Mouse (Mus musculus) heart, embryonic 16.5 days (tissue): Measurements from ENCODE around the gene Fkbp2. TPM values are rescaled to one million over a fixed set of nuclear protein-coding genes. Genes with fewer than 3 reads are reported as not detected.

Experiments used
- ATAC-seq: fragments of 200-750 bp; cut with Nextera tagmentation; replicated peaks from 2 replicates; pipeline ENCODE4 v1.8.0; 2017; ENCODE audit warnings: moderate number of reproducible peaks; ENCODE audit not compliant: insufficient read depth, low FRiP score; ENCODE audit errors: extremely low read depth
- H3K27ac ChIP-seq: fragments of 300-500 bp; sonication (generic); 2 replicates; pipeline ENCODE4 v1.5.1; 2014; ENCODE audit warnings: mild to moderate bottlenecking, low read length, control low read depth, moderate library complexity
- H3K27me3 ChIP-seq: fragments of 300-500 bp; sonication (generic); 2 replicates; pipeline ENCODE4 v1.6.1; 2014; ENCODE audit warnings: low read length, mixed read lengths; ENCODE audit not compliant: control insufficient read depth, insufficient read depth
- H3K36me3 ChIP-seq: fragments of 300-500 bp; sonication (generic); 2 replicates; pipeline ENCODE4 v1.6.1; 2014; ENCODE audit not compliant: control insufficient read depth, insufficient read depth
- H3K4me1 ChIP-seq: fragments of 300-500 bp; sonication (generic); 2 replicates; pipeline ENCODE4 v1.6.1; 2014; ENCODE audit warnings: low read length, mixed read lengths; ENCODE audit not compliant: control insufficient read depth, insufficient read depth
- H3K4me2 ChIP-seq: fragments of 300-500 bp; sonication (generic); 2 replicates; pipeline ENCODE4 v1.6.1; 2014; ENCODE audit warnings: low read depth, mild to moderate bottlenecking, control low read depth, low read length
- H3K4me3 ChIP-seq: fragments of 300-500 bp; sonication (generic); 2 replicates; pipeline ENCODE4 v1.5.1; 2014; ENCODE audit warnings: mild to moderate bottlenecking, control low read depth, low read length
- H3K9ac ChIP-seq: fragments of 300-500 bp; sonication (generic); 2 replicates; pipeline ENCODE4 v1.6.1; 2014; ENCODE audit warnings: low read length, control low read depth
- H3K9me3 ChIP-seq: fragments of 300-500 bp; sonication (generic); replicated peaks from 2 replicates; pipeline ENCODE4 v1.6.1; 2016; ENCODE audit warnings: low read length; ENCODE audit not compliant: control insufficient read depth
- WGBS: fragments of 180-500 bp; shearing (Covaris S2); extraction: QIAGEN DNeasy Blood & Tissue Kit; methylation state at CpG from one replicate; pipeline ENCODE4 v1.1.7; 2014; 5-methylcytosine and 5-hydroxymethylcytosine counted together
- polyA plus RNA-seq: library from polyadenylated mRNA; unstranded; fragments of >200 nt; fragmentation: Nextera tagmentation; extraction: Ambion mirVana; gene quantifications from 2 replicates; pipeline ENCODE4 v1.2.1, GENCODE M21; 2015

Gene Fkbp2
- polyA plus RNA-seq, 1 experiment from 2014 or later, result 83.7 TPM

DNA sequence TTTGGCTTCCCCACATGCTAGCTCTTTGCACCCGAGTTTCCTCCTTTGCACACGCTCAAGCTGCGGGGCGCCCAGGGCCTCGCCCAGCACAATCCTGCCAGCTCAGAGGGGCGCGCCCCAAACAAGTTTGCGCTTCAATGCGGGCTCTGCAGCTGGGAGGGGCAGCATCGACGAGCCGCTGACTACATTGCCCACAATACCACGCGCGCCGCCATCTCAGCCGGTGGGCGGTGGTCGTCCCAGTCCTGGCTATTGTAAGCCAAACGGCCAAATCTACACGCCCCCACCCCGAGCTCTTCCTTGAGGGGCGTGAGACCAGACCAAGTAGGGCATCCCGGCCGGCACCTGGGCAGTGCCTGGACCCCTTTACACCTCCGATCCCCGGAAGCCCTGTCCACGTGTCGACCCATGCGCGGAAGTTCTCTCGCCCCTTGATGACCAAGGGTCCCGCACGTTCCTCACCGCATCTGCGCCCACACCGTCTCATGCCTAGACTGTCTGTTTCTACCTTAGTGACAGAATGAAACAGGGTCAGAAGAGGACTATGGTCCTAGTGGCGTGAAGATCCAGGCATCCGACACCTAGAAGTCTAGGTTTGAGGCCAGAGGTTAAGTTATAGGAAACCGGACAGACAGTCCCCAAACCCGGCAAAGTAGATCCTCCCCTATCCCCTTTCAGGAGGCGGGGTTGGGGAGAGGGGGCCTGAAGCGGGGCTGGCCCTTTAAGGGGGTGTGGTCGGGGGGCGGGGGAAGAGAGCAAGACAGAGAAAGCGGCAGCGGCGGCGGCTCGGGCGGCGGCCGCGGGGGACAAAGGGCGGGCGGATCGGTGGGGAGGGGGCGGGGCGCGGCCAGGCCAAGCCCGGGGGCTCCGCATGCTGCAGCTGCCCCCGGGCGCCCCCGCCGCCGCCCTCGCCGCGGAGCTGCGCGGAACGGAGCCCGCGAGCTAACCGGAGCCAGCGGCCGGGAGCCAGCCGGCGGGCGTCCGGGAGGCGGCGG is 5.8 kb downstream of the Fkbp2 start, which contains the start of gene Ppp1r14b:
Gene Ppp1r14b, plus strand, starts transcription at position 758 of the 995 bp plus-strand sequence.
- H3K4me3 ChIP-seq, result peak within 1 kb of the TSS; percentile 71
- H3K4me2 ChIP-seq, result peak within 1 kb of the TSS; percentile 91
- H3K27ac ChIP-seq, result peak within 1 kb of the TSS; percentile 89
- ATAC-seq, result peak; percentile 61
- WGBS, result under 1% methylated on average over 70 of the region's 84 CpGs
- peak within 1 kb of the TSS; percentile 81 for H3K9ac ChIP-seq
- peaks cover 16% of the 10 kb centered on the region for H3K36me3 ChIP-seq
- H3K9me3 ChIP-seq, result no peaks in the 10 kb centered on the region
- H3K27me3 ChIP-seq, result no peaks in the 10 kb centered on the region
- H3K4me1 ChIP-seq, result peaks cover 48% of the 10 kb centered on the region

GRCm38 (mm10) chr19:6973581-6974190 is 6.6 kb downstream of the Fkbp2 start:
- H3K27ac ChIP-seq, result peak overlapping the region; percentile 89
- no peaks in the 10 kb centered on the region for H3K9me3 ChIP-seq
- H3K4me1 ChIP-seq, result peaks cover 45% of the 10 kb centered on the region
- H3K4me2 ChIP-seq, result peak overlapping the region; percentile 91
- WGBS, result 33% methylated on average over 12 of the region's 12 CpGs
- peak overlapping the region; percentile 81 for H3K9ac ChIP-seq
- no peaks in the 10 kb centered on the region for H3K27me3 ChIP-seq
- peak overlapping the region; percentile 71 for H3K4me3 ChIP-seq
- ATAC-seq, result no peak
- peaks cover 16% of the 10 kb centered on the region for H3K36me3 ChIP-seq

GRCm38 (mm10) chr19:6972247-6972917 is 7.9 kb downstream of the Fkbp2 start:
- Histone ChIP-seq H3K4me3 (no peak overlapping the region), H3K9ac (no peak overlapping the region), H3K27me3 (no peaks in the 10 kb centered on the region), H3K9me3 (no peaks in the 10 kb centered on the region), H3K27ac (no peak overlapping the region), H3K36me3 (peaks cover 3% of the 10 kb centered on the region), H3K4me1 (peaks cover 42% of the 10 kb centered on the region), H3K4me2 (no peak overlapping the region)
- ATAC-seq, result no peak
- WGBS, result 82% methylated on average over 13 of the region's 13 CpGs

GRCm38 (mm10) chr19:6971644-6972043 is 8.7 kb downstream of the Fkbp2 start:
- 35% methylated on average over 6 of the region's 6 CpGs for WGBS
- H3K4me3 ChIP-seq, result no peak overlapping the region
- peaks cover 38% of the 10 kb centered on the region for H3K4me1 ChIP-seq
- no peak overlapping the region for H3K9ac ChIP-seq
- peak overlapping the region; percentile 20; the same call in 1 of the 2 replicates for H3K27ac ChIP-seq
- H3K9me3 ChIP-seq, result no peaks in the 10 kb centered on the region
- no peaks in the 10 kb centered on the region for H3K36me3 ChIP-seq
- no peak for ATAC-seq
- no peak overlapping the region for H3K4me2 ChIP-seq
- no peaks in the 10 kb centered on the region for H3K27me3 ChIP-seq

DNA sequence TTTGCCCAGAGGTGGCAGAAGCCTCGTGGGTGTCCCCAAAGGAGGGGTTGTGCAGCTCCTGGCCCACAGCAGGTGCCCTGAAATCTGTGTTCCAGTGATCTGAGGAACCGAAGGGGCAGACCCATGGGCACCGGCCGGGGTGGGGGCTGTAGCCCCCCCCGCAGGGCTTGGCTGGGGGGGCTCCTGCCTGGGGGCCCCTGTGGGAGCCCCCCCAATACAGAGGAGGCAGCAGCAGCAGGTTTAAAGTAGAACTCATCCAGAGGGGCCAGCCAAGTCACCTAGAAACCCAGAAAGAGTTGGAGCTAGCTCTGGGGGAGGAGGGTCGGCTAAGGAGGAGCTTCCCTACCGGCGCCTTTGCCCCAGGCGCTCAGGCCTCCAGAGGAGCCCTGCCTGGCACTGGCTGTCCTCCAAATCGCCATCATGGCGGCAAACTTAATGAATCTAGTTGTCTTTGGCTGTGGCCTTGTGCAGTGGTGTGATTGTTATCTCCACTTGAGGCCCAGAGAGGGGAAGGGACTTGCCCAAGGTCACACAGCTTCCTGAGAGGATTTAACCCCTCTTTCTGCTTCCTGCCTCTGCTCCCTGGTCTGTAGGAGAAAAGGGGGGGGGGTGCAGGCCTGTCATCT is 9.7 kb downstream of the Fkbp2 start:
- WGBS, result 27% methylated on average over 11 of the region's 11 CpGs
- peak overlapping the region; percentile 61; the same call in 1 of the 2 replicates for H3K4me3 ChIP-seq
- peak overlapping the region; percentile 63 for H3K4me2 ChIP-seq
- ATAC-seq, result no peak
- peak overlapping the region; percentile 76 for H3K9ac ChIP-seq
- peak overlapping the region; percentile 32 for H3K27ac ChIP-seq
- no peaks in the 10 kb centered on the region for H3K27me3 ChIP-seq
- peaks cover 4% of the 10 kb centered on the region; the same call in 1 of the 2 replicates for H3K36me3 ChIP-seq
- no peaks in the 10 kb centered on the region for H3K9me3 ChIP-seq
- peaks cover 34% of the 10 kb centered on the region for H3K4me1 ChIP-seq

- H3K36me3 ChIP-seq, result peaks cover 10% of the 10 kb centered on the region
- WGBS, result under 1% methylated on average over 55 of the region's 55 CpGs
- no peaks in the 10 kb centered on the region for H3K9me3 ChIP-seq
- no peaks in the 10 kb centered on the region for H3K27me3 ChIP-seq
- H3K4me3 ChIP-seq, result peak overlapping the region; percentile 61
- H3K4me2 ChIP-seq, result peak overlapping the region; percentile 63
- H3K4me1 ChIP-seq, result peaks cover 34% of the 10 kb centered on the region
- H3K9ac ChIP-seq, result peak overlapping the region; percentile 76
- peak; percentile 71 for ATAC-seq
- peak overlapping the region; percentile 1 for H3K27ac ChIP-seq
These were observed 10.5 kb downstream of the Fkbp2 start for GRCm38 (mm10) chr19:6969665-6970381.

DNA sequence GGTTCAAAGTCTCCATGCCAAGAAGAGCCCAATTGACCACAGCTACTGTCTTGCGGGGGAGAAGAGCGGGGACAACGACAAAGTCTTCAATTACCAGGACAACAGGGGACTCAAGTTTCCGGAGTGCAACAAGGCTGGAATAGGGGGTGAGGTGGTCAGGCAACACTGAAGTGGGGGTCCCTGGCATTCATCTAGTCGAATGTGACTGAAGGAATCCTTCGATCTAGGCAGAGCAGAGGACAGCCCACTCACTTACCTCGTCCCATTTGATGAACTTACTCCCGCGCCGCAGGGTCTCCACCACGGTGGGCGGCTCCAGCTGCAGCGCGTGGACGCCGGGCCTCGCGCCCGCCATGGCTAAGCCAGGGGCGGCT is 11.0 kb downstream of the Fkbp2 start:
- peak overlapping the region; percentile 61 for H3K4me3 ChIP-seq
- no peak; the same call in 1 of the 2 replicates for ATAC-seq
- no peak overlapping the region for H3K27ac ChIP-seq
- peak overlapping the region; percentile 63 for H3K4me2 ChIP-seq
- peaks cover 12% of the 10 kb centered on the region for H3K36me3 ChIP-seq
- no peaks in the 10 kb centered on the region for H3K9me3 ChIP-seq
- H3K9ac ChIP-seq, result peak overlapping the region; percentile 76
- H3K4me1 ChIP-seq, result peaks cover 34% of the 10 kb centered on the region
- no peaks in the 10 kb centered on the region for H3K27me3 ChIP-seq
- 1% methylated on average over 20 of the region's 20 CpGs for WGBS
